Mouse (Mus musculus): ENCODE results near the gene Baiap2. TPM values are rescaled to one million over a fixed set of nuclear protein-coding genes. Genes with fewer than 3 reads are reported as not detected.

Baiap2 gene
- polyA plus RNA-seq (2015; fragmentation: Nextera tagmentation; extraction: Ambion mirVana) = 12.0 and 13.1 TPM in 2 replicates

- Histone ChIP-seq H3K9me3 (no peaks in the 10 kb centered on the region), H3K4me1 (replicated peaks) (peaks cover 60% of the 10 kb centered on the region), H3K4me3 (replicated peaks) (peak within 1 kb of the TSS; percentile 74), H3K27ac (peak within 1 kb of the TSS; percentile 85), H3K27me3 (replicated peaks) (no peaks in the 10 kb centered on the region), H3K4me2 (replicated peaks) (peak within 1 kb of the TSS; percentile 90), H3K9ac (peak within 1 kb of the TSS; percentile 73), H3K36me3 (no peaks in the 10 kb centered on the region)
- ATAC-seq = peak; percentile 95
- under 1% methylated on average over 75 of the region's 79 CpGs for WGBS
These were observed at the start of gene Baiap2 for GRCm38 (mm10) chr11:119942727-119943427. Baiap2 (plus strand) TSS chr11:119942763.

GRCm38 (mm10) chr11:119893667-119894236, 48.8 kb upstream of the Baiap2 start:
- no peak for ATAC-seq
- no peaks in the 10 kb centered on the region for H3K4me1 ChIP-seq (replicated peaks)
- 78% methylated on average over 10 of the region's 10 CpGs for WGBS
- no peak overlapping the region for H3K4me2 ChIP-seq (replicated peaks)
- no peaks in the 10 kb centered on the region for H3K9me3 ChIP-seq
- H3K27me3 ChIP-seq (replicated peaks) = no peaks in the 10 kb centered on the region
- H3K9ac ChIP-seq = no peak overlapping the region
- H3K4me3 ChIP-seq (replicated peaks) = no peak overlapping the region
- peaks cover 41% of the 10 kb centered on the region for H3K36me3 ChIP-seq
- H3K27ac ChIP-seq = no peak overlapping the region

- WGBS = 44% methylated on average over 6 of the region's 6 CpGs
- peak; percentile 66 for ATAC-seq
- Histone ChIP-seq H3K36me3 (peaks cover 38% of the 10 kb centered on the region), H3K9me3 (no peaks in the 10 kb centered on the region), H3K9ac (no peak overlapping the region), H3K27me3 (replicated peaks) (no peaks in the 10 kb centered on the region), H3K27ac (no peak overlapping the region), H3K4me2 (replicated peaks) (no peak overlapping the region), H3K4me1 (replicated peaks) (no peaks in the 10 kb centered on the region), H3K4me3 (replicated peaks) (no peak overlapping the region)
These were observed 47.9 kb upstream of the Baiap2 start for GRCm38 (mm10) chr11:119894634-119895033.

GRCm38 (mm10) chr11:119897041-119897440, 45.5 kb upstream of the Baiap2 start:
- H3K27me3 ChIP-seq (replicated peaks) = no peaks in the 10 kb centered on the region
- H3K36me3 ChIP-seq = peaks cover 22% of the 10 kb centered on the region
- H3K9me3 ChIP-seq = no peaks in the 10 kb centered on the region
- no peak overlapping the region for H3K4me2 ChIP-seq (replicated peaks)
- H3K4me1 ChIP-seq (replicated peaks) = no peaks in the 10 kb centered on the region
- no peak overlapping the region for H3K9ac ChIP-seq
- WGBS = 82% methylated on average over 9 of the region's 9 CpGs
- no peak overlapping the region for H3K4me3 ChIP-seq (replicated peaks)
- no peak for ATAC-seq
- no peak overlapping the region for H3K27ac ChIP-seq

- Histone ChIP-seq H3K27me3 (replicated peaks) (no peaks in the 10 kb centered on the region), H3K27ac (no peak overlapping the region), H3K4me3 (replicated peaks) (no peak overlapping the region), H3K4me2 (replicated peaks) (no peak overlapping the region), H3K36me3 (peaks cover 14% of the 10 kb centered on the region), H3K9me3 (no peaks in the 10 kb centered on the region), H3K4me1 (replicated peaks) (no peaks in the 10 kb centered on the region), H3K9ac (no peak overlapping the region)
- ATAC-seq = no peak
- WGBS = 83% methylated on average over 11 of the region's 11 CpGs
These were observed 43.6 kb upstream of the Baiap2 start for GRCm38 (mm10) chr11:119898976-119899375.

- Histone ChIP-seq H3K4me1 (replicated peaks) (no peaks in the 10 kb centered on the region), H3K36me3 (peaks cover 13% of the 10 kb centered on the region; the same call in 1 of the 2 replicates), H3K27me3 (replicated peaks) (no peaks in the 10 kb centered on the region), H3K4me2 (replicated peaks) (no peak overlapping the region), H3K27ac (no peak overlapping the region), H3K4me3 (replicated peaks) (no peak overlapping the region), H3K9ac (no peak overlapping the region), H3K9me3 (no peaks in the 10 kb centered on the region)
- no peak for ATAC-seq
- WGBS = 68% methylated on average over 4 of the region's 4 CpGs
These were observed 41.4 kb upstream of the Baiap2 start for GRCm38 (mm10) chr11:119901174-119901573.

- Histone ChIP-seq H3K27ac (no peak overlapping the region), H3K4me3 (replicated peaks) (no peak overlapping the region), H3K9me3 (no peaks in the 10 kb centered on the region), H3K9ac (no peak overlapping the region), H3K27me3 (replicated peaks) (peaks cover 11% of the 10 kb centered on the region), H3K4me1 (replicated peaks) (no peaks in the 10 kb centered on the region), H3K4me2 (replicated peaks) (no peak overlapping the region), H3K36me3 (peaks cover 5% of the 10 kb centered on the region; the same call in 1 of the 2 replicates)
- no peak for ATAC-seq
- WGBS = 82% methylated on average over 4 of the region's 4 CpGs
These were observed 39.7 kb upstream of the Baiap2 start for GRCm38 (mm10) chr11:119902891-119903290.

- Histone ChIP-seq H3K9ac (no peak overlapping the region), H3K9me3 (no peaks in the 10 kb centered on the region), H3K27ac (no peak overlapping the region), H3K4me3 (replicated peaks) (no peak overlapping the region), H3K27me3 (replicated peaks) (peaks cover 16% of the 10 kb centered on the region), H3K4me1 (replicated peaks) (peaks cover 3% of the 10 kb centered on the region; the same call in 1 of the 2 replicates), H3K4me2 (replicated peaks) (no peak overlapping the region), H3K36me3 (no peaks in the 10 kb centered on the region)
- peak; percentile 66 for ATAC-seq
- 27% methylated on average over 5 of the region's 5 CpGs for WGBS
These were observed 37.8 kb upstream of the Baiap2 start for GRCm38 (mm10) chr11:119904621-119905286.

GRCm38 (mm10) chr11:119905794-119906193, 36.8 kb upstream of the Baiap2 start:
- Histone ChIP-seq H3K4me1 (replicated peaks) (peaks cover 5% of the 10 kb centered on the region; the same call in 1 of the 2 replicates), H3K36me3 (no peaks in the 10 kb centered on the region), H3K27me3 (replicated peaks) (peaks cover 16% of the 10 kb centered on the region), H3K4me3 (replicated peaks) (no peak overlapping the region), H3K9ac (no peak overlapping the region), H3K4me2 (replicated peaks) (no peak overlapping the region), H3K9me3 (no peaks in the 10 kb centered on the region), H3K27ac (no peak overlapping the region)
- no peak for ATAC-seq
- WGBS = 88% methylated on average over 5 of the region's 5 CpGs

GRCm38 (mm10) chr11:119907006-119907650, 35.4 kb upstream of the Baiap2 start:
- H3K27ac ChIP-seq = no peak overlapping the region
- no peaks in the 10 kb centered on the region for H3K9me3 ChIP-seq
- no peak for ATAC-seq
- H3K4me3 ChIP-seq (replicated peaks) = no peak overlapping the region
- peaks cover 5% of the 10 kb centered on the region; the same call in 1 of the 2 replicates for H3K4me1 ChIP-seq (replicated peaks)
- no peak overlapping the region for H3K9ac ChIP-seq
- WGBS = 46% methylated on average over 7 of the region's 7 CpGs
- no peaks in the 10 kb centered on the region for H3K36me3 ChIP-seq
- peaks cover 16% of the 10 kb centered on the region for H3K27me3 ChIP-seq (replicated peaks)
- no peak overlapping the region for H3K4me2 ChIP-seq (replicated peaks)

GRCm38 (mm10) chr11:119907711-119908110, 34.9 kb upstream of the Baiap2 start:
- Histone ChIP-seq H3K9ac (no peak overlapping the region), H3K36me3 (no peaks in the 10 kb centered on the region), H3K4me2 (replicated peaks) (no peak overlapping the region), H3K27me3 (replicated peaks) (peaks cover 16% of the 10 kb centered on the region), H3K4me1 (replicated peaks) (peaks cover 6% of the 10 kb centered on the region), H3K27ac (no peak overlapping the region), H3K9me3 (no peaks in the 10 kb centered on the region), H3K4me3 (replicated peaks) (no peak overlapping the region)
- 54% methylated on average over 7 of the region's 7 CpGs for whole genome bisulfite sequencing
- ATAC-seq = no peak

- Histone ChIP-seq H3K4me1 (replicated peaks) (peaks cover 14% of the 10 kb centered on the region), H3K4me3 (replicated peaks) (no peak overlapping the region), H3K9me3 (no peaks in the 10 kb centered on the region), H3K27ac (no peak overlapping the region), H3K4me2 (replicated peaks) (peak overlapping the region; percentile 30; the same call in 1 of the 2 replicates), H3K9ac (peak overlapping the region; percentile 20; the same call in 1 of the 2 replicates), H3K27me3 (replicated peaks) (peaks cover 16% of the 10 kb centered on the region), H3K36me3 (no peaks in the 10 kb centered on the region)
- ATAC-seq = no peak
- WGBS = 0% methylated on average over 5 of the region's 5 CpGs
These were observed 33.1 kb upstream of the Baiap2 start for GRCm38 (mm10) chr11:119909436-119909835.
